Mouse (Mus musculus) embryonic facial prominence, embryonic 12.5 days (tissue): ENCODE data around the gene Nckap5. TPM values are rescaled to one million over a fixed set of nuclear protein-coding genes. Genes with fewer than 3 reads are reported as not detected.

ENCODE experiments used
- ATAC-seq: fragments of 200-750 bp; cut with Nextera tagmentation; 2 replicates; pipeline ENCODE4 v1.8.0; 2017; ENCODE audit not compliant: insufficient number of reproducible peaks, insufficient read depth, low FRiP score, low TSS enrichment
- H3K27ac ChIP-seq: fragments of 300-500 bp; sonication (generic); 2 replicates; pipeline ENCODE4 v1.5.1; 2016; ENCODE audit warnings: mild to moderate bottlenecking
- H3K27me3 ChIP-seq: fragments of 300-500 bp; sonication (generic); 2 replicates; pipeline ENCODE4 v1.6.1; 2016; ENCODE audit warnings: mild to moderate bottlenecking, moderate library complexity
- H3K36me3 ChIP-seq: fragments of 300-500 bp; sonication (generic); 2 replicates; pipeline ENCODE4 v1.6.1; 2016; ENCODE audit warnings: mild to moderate bottlenecking
- H3K4me1 ChIP-seq: fragments of 300-500 bp; sonication (generic); 2 replicates; pipeline ENCODE4 v1.6.1; 2016
- H3K4me2 ChIP-seq: fragments of 300-500 bp; sonication (generic); replicated peaks from 2 replicates; pipeline ENCODE4 v1.6.1; 2016; ENCODE audit warnings: mild to moderate bottlenecking, moderate library complexity
- H3K4me3 ChIP-seq: fragments of 300-500 bp; sonication (generic); 2 replicates; pipeline ENCODE4 v1.5.1; 2016; ENCODE audit warnings: mild to moderate bottlenecking
- H3K9ac ChIP-seq: fragments of 300-500 bp; sonication (generic); 2 replicates; pipeline ENCODE4 v1.6.1; 2016; ENCODE audit warnings: mild to moderate bottlenecking, moderate library complexity
- H3K9me3 ChIP-seq: fragments of 300-500 bp; sonication (generic); 2 replicates; pipeline ENCODE4 v1.6.1; 2016; ENCODE audit warnings: mild to moderate bottlenecking, moderate library complexity
- WGBS: fragments of 180-500 bp; shearing (Covaris S2); methylation state at CpG from one replicate; pipeline ENCODE4 v1.1.7; 2016; 5-methylcytosine and 5-hydroxymethylcytosine counted together
- polyA plus RNA-seq: library from polyadenylated mRNA; unstranded; fragments of >200 nt; fragmentation: Nextera tagmentation; extraction: Ambion mirVana; gene quantifications from 2 replicates; pipeline ENCODE4 v1.2.1, GENCODE M21; 2016

Gene Nckap5
- polyA plus RNA-seq, 1 experiment from 2014 or later, result 8.2 TPM

GRCm38 (mm10) chr1:126652085-126652484, 178.5 kb downstream of the Nckap5 start:
- ATAC-seq, result no peak
- no peak overlapping the region for H3K4me3 ChIP-seq
- no peaks in the 10 kb centered on the region for H3K36me3 ChIP-seq
- 77% methylated on average over 2 of the region's 2 CpGs for WGBS
- no peaks in the 10 kb centered on the region for H3K9me3 ChIP-seq
- H3K4me2 ChIP-seq, result no peak overlapping the region
- no peaks in the 10 kb centered on the region for H3K4me1 ChIP-seq
- no peaks in the 10 kb centered on the region for H3K27me3 ChIP-seq
- H3K9ac ChIP-seq, result no peak overlapping the region
- H3K27ac ChIP-seq, result no peak overlapping the region

- no peak for ATAC-seq
- no peaks in the 10 kb centered on the region for H3K9me3 ChIP-seq
- no peaks in the 10 kb centered on the region for H3K36me3 ChIP-seq
- no peak overlapping the region for H3K4me2 ChIP-seq
- H3K27ac ChIP-seq, result no peak overlapping the region
- no peaks in the 10 kb centered on the region for H3K27me3 ChIP-seq
- no peak overlapping the region for H3K4me3 ChIP-seq
- 77% methylated on average over 5 of the region's 5 CpGs for WGBS
- H3K4me1 ChIP-seq, result no peaks in the 10 kb centered on the region
- no peak overlapping the region for H3K9ac ChIP-seq
These were observed 179.8 kb downstream of the Nckap5 start for GRCm38 (mm10) chr1:126650806-126651205.

GRCm38 (mm10) chr1:126642751-126643150, 187.8 kb downstream of the Nckap5 start:
- Histone ChIP-seq H3K4me2 (no peak overlapping the region), H3K9me3 (no peaks in the 10 kb centered on the region), H3K27ac (no peak overlapping the region), H3K9ac (no peak overlapping the region), H3K27me3 (no peaks in the 10 kb centered on the region), H3K4me1 (no peaks in the 10 kb centered on the region), H3K36me3 (no peaks in the 10 kb centered on the region), H3K4me3 (no peak overlapping the region)
- no peak for ATAC-seq
- 86% methylated on average over 5 of the region's 5 CpGs for WGBS

GRCm38 (mm10) chr1:126639463-126639862, 191.1 kb downstream of the Nckap5 start:
- no peaks in the 10 kb centered on the region for H3K36me3 ChIP-seq
- H3K4me1 ChIP-seq, result no peaks in the 10 kb centered on the region
- no peak overlapping the region for H3K27ac ChIP-seq
- H3K27me3 ChIP-seq, result no peaks in the 10 kb centered on the region
- no peaks in the 10 kb centered on the region for H3K9me3 ChIP-seq
- ATAC-seq, result no peak
- no peak overlapping the region for H3K4me2 ChIP-seq
- H3K9ac ChIP-seq, result no peak overlapping the region
- 85% methylated on average over 2 of the region's 2 CpGs for WGBS
- H3K4me3 ChIP-seq, result no peak overlapping the region

GRCm38 (mm10) chr1:126637515-126637914, 193.1 kb downstream of the Nckap5 start:
- WGBS, result 83% methylated on average over 1 of the region's 1 CpGs

GRCm38 (mm10) chr1:126626206-126626605, 204.4 kb downstream of the Nckap5 start:
- H3K9ac ChIP-seq, result no peak overlapping the region
- no peak overlapping the region for H3K4me2 ChIP-seq
- no peaks in the 10 kb centered on the region for H3K9me3 ChIP-seq
- ATAC-seq, result no peak
- no peak overlapping the region for H3K4me3 ChIP-seq
- H3K27ac ChIP-seq, result no peak overlapping the region
- H3K27me3 ChIP-seq, result no peaks in the 10 kb centered on the region
- WGBS, result 77% methylated on average over 3 of the region's 3 CpGs
- H3K4me1 ChIP-seq, result no peaks in the 10 kb centered on the region
- H3K36me3 ChIP-seq, result no peaks in the 10 kb centered on the region

More at GRCm38 (mm10) chr1:126637515-126637914, 193.1 kb downstream of the Nckap5 start:
- Histone ChIP-seq H3K27ac (no peak overlapping the region), H3K9me3 (no peaks in the 10 kb centered on the region), H3K36me3 (no peaks in the 10 kb centered on the region), H3K4me2 (no peak overlapping the region), H3K27me3 (no peaks in the 10 kb centered on the region), H3K4me1 (no peaks in the 10 kb centered on the region), H3K4me3 (no peak overlapping the region), H3K9ac (no peak overlapping the region)
- no peak for ATAC-seq

- H3K4me1 ChIP-seq, result no peaks in the 10 kb centered on the region
- no peak overlapping the region for H3K4me2 ChIP-seq
- H3K36me3 ChIP-seq, result no peaks in the 10 kb centered on the region
- no peaks in the 10 kb centered on the region for H3K27me3 ChIP-seq
- WGBS, result 54% methylated on average over 4 of the region's 4 CpGs
- no peak overlapping the region for H3K4me3 ChIP-seq
- ATAC-seq, result no peak
- H3K9me3 ChIP-seq, result no peaks in the 10 kb centered on the region
- no peak overlapping the region for H3K9ac ChIP-seq
- no peak overlapping the region for H3K27ac ChIP-seq
These were observed 208.6 kb downstream of the Nckap5 start for GRCm38 (mm10) chr1:126622036-126622435.

- Histone ChIP-seq H3K9ac (no peak overlapping the region), H3K9me3 (no peaks in the 10 kb centered on the region), H3K4me2 (no peak overlapping the region), H3K4me3 (no peak overlapping the region), H3K36me3 (no peaks in the 10 kb centered on the region), H3K27ac (no peak overlapping the region), H3K4me1 (no peaks in the 10 kb centered on the region), H3K27me3 (no peaks in the 10 kb centered on the region)
- no peak for ATAC-seq
- 88% methylated on average over 9 of the region's 9 CpGs for WGBS
These were observed 213.0 kb downstream of the Nckap5 start for GRCm38 (mm10) chr1:126617464-126618041.

GRCm38 (mm10) chr1:126616964-126617363, 213.6 kb downstream of the Nckap5 start:
- WGBS, result 75% methylated on average over 5 of the region's 5 CpGs
- Histone ChIP-seq H3K27me3 (no peaks in the 10 kb centered on the region), H3K9ac (no peak overlapping the region), H3K4me3 (no peak overlapping the region), H3K9me3 (no peaks in the 10 kb centered on the region), H3K27ac (no peak overlapping the region), H3K4me2 (no peak overlapping the region), H3K4me1 (no peaks in the 10 kb centered on the region), H3K36me3 (no peaks in the 10 kb centered on the region)
- ATAC-seq, result no peak

- WGBS, result 86% methylated on average over 4 of the region's 4 CpGs
- Histone ChIP-seq H3K36me3 (no peaks in the 10 kb centered on the region), H3K27ac (no peak overlapping the region), H3K9me3 (no peaks in the 10 kb centered on the region), H3K9ac (no peak overlapping the region), H3K4me2 (no peak overlapping the region), H3K4me3 (no peak overlapping the region), H3K4me1 (no peaks in the 10 kb centered on the region), H3K27me3 (no peaks in the 10 kb centered on the region)
- no peak for ATAC-seq
These were observed 217.7 kb downstream of the Nckap5 start for GRCm38 (mm10) chr1:126612916-126613315.

GRCm38 (mm10) chr1:126608586-126608985, 222.0 kb downstream of the Nckap5 start:
- Histone ChIP-seq H3K4me1 (no peaks in the 10 kb centered on the region), H3K27me3 (no peaks in the 10 kb centered on the region), H3K36me3 (no peaks in the 10 kb centered on the region), H3K4me3 (no peak overlapping the region), H3K27ac (no peak overlapping the region), H3K9ac (no peak overlapping the region), H3K9me3 (no peaks in the 10 kb centered on the region), H3K4me2 (no peak overlapping the region)
- no peak for ATAC-seq
- WGBS, result 88% methylated on average over 4 of the region's 4 CpGs

GRCm38 (mm10) chr1:126606189-126607080, 224.2 kb downstream of the Nckap5 start:
- Histone ChIP-seq H3K4me1 (no peaks in the 10 kb centered on the region), H3K9ac (no peak overlapping the region), H3K27ac (no peak overlapping the region), H3K36me3 (no peaks in the 10 kb centered on the region), H3K27me3 (no peaks in the 10 kb centered on the region), H3K4me3 (no peak overlapping the region), H3K9me3 (no peaks in the 10 kb centered on the region), H3K4me2 (no peak overlapping the region)
- WGBS, result 82% methylated on average over 14 of the region's 14 CpGs
- ATAC-seq, result no peak
